Mouse (Mus musculus): ENCODE results near the gene Hbb-bh1.
"Not testable (repeated sequence)": the region's sequence is repeated elsewhere in the genome, so short reads cannot be mapped to it uniquely, and the experiment has no call there.

Gene Hbb-bh1

GRCm38 (mm10) chr7:103813152-103813551 is 29.8 kb downstream of the Hbb-bh1 start:
- not testable (repeated sequence) for DNase-seq (ENCODE audit: low read depth in 1 of 2, low spot score in 2 of 2)

DNA sequence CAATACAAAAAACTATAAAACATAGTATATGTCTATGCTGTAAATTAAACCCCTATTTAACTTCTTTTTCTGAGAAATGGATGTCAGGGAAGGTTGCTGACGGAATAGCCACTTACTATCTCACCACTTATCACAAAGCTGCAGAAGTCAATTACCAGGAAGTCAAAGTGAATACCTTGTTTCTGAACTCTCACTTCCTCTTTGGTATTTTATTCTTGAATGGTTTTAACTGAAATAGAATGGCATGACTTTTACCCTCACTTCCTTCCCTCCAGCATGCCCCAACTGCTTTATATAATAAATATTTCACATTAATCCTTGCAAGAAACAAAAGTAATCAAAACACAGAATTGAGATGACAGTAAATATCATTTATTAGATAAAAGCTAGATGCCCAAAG is 30.8 kb downstream of the Hbb-bh1 start:
- DNase-seq (ENCODE audit: low read depth in 1 of 2, low spot score in 2 of 2), result no peak

- no peak for DNase-seq (ENCODE audit: low read depth in 1 of 2, low spot score in 2 of 2)
These were observed 31.6 kb downstream of the Hbb-bh1 start for GRCm38 (mm10) chr7:103811223-103811845.

GRCm38 (mm10) chr7:103810746-103811145 is 32.2 kb downstream of the Hbb-bh1 start:
- DNase-seq (ENCODE audit: low read depth in 1 of 2, low spot score in 2 of 2), result no peak

- no peak for DNase-seq (ENCODE audit: low read depth in 1 of 2, low spot score in 2 of 2)
These were observed 32.7 kb downstream of the Hbb-bh1 start for GRCm38 (mm10) chr7:103810296-103810695.

DNA sequence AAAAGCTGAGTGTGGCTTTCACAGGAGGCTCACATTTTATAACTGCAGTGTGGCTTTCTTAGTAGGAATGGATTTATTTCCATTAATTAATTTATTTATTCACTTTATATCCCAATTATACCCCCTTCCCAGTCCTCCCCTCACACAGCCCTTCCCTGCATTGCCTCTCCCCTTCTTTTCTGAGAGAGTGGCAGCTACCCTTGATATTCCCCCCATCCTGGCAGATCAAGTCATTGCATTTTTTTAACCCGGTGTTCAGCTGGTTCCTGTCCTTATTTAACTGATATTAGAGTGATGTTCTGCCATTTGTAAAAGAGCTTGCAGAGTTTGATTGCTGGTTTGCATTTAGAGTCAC is 33.2 kb downstream of the Hbb-bh1 start:
- DNase-seq (ENCODE audit: low read depth in 1 of 2, low spot score in 2 of 2), result no peak

DNA sequence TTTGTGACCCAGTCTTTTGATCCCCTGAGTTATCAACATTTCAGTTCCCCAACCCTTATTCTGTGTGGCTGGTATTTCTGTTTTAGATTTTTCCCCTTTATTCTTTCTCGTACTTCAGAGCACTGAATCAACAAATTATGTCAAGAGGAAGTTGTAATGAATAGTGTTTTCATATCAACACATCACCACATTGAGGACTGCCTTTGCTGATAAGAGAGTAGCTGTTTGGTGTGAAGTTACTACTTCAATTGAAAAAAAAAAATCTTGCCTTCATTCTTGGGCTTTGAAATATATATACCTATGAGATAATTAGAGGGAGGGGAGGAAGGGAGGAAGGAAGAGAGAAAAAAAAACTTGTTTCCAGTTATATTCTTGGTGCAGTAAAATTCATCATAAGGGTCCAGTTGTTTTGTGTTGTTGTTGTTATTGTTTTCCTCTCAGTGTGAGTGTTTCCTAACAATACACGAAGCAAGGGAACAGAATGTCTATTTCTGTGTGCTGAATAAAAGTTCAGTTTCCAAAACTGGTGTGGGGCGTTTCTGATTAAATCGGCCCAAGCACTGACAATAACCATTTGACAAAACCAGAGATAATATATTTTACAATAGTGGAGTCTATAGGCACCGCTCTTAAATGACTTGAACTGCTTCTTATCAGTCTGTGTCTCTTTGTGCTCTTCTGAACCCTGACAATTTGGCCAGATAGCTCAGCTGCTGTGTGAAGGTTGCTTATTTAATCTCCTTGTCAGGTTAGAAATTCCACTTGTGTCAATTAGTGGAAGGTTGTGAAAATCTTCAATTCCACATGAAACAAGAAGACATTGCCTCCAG is 33.8 kb downstream of the Hbb-bh1 start:
- DNase-seq (ENCODE audit: low read depth in 1 of 2, low spot score in 2 of 2), result no peak

- DNase-seq (ENCODE audit: low read depth in 1 of 2, low spot score in 2 of 2), result not testable (repeated sequence)
These were observed 34.8 kb downstream of the Hbb-bh1 start for GRCm38 (mm10) chr7:103808120-103808519.

- DNase-seq (ENCODE audit: low read depth in 1 of 2, low spot score in 2 of 2), result no peak
These were observed 36.1 kb downstream of the Hbb-bh1 start for GRCm38 (mm10) chr7:103806856-103807255.

DNA sequence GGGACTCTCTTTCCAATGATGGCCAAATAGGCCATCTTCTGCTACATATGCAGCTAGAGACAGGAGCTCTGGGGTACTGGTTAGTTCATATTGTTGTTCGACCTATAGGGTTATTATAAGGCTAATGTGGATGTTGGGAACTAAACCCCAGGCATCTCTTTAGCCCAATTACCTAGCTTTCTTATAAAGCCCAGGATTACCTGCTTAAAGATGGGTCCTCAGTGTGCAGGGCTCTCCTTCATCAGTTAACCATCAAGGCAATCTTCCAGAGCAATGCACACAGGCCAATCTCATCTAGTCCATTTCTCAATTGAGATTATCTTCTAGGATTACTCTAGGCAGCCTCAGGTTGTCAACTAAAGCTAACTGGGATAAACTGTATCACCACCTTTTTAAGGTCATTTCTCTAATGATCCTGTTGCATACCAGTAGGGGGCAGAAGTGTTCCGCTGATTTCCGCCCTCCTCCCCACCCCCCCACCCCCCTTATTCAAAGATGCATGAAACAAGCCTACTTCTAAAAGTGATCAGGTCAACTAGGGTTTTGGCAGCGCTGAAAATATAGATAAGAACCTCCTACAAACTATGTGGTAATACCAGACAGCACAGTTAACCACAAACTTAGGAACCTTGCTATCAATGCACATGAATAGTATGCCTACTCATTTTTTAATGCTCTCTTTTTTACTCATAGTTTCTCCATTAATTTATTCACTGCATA is 50.1 kb downstream of the Hbb-bh1 start:
- no peak for DNase-seq (ENCODE audit: low read depth in 1 of 2, low spot score in 2 of 2)

GRCm38 (mm10) chr7:103791721-103792120 is 51.2 kb downstream of the Hbb-bh1 start, which contains the start of gene Olfr67:
TSS of gene Olfr67 (minus strand) at chr7:103791821.
- DNase-seq (ENCODE audit: low read depth in 1 of 2, low spot score in 2 of 2), result no peak
